Mouse (Mus musculus): ENCODE data around the gene Gja5.

GRCm38 (mm10) chr3:97104696-97105430, 200.4 kb downstream of the Gja5 start:
- TF ChIP-seq CTCF (IDR thresholded peaks at IDR 0.05; ENCODE audit: borderline replicate concordance, control insufficient read depth, extremely low read depth, insufficient read depth, low read length, poor library complexity) (no peak), POLR2A (IDR thresholded peaks at IDR 0.05; ENCODE audit: control insufficient read depth, extremely low read depth, insufficient read depth, low read length, poor library complexity) (no peak)
